ENCODE assay signal across 8 mouse cellular contexts in genomic region chr13:55536194-55537175, GRCm38 (mm10). TPM values are rescaled to one million over a fixed set of nuclear protein-coding genes. Genes with fewer than 3 reads are reported as not detected.
DNase-seq lines count a peak whose midpoint lies in the region; ATAC-seq and TF ChIP-seq lines count a peak whose summit lies in the region.

Gene Ddx41, minus strand, starts transcription at chr13:55536658.

- peak within 1 kb of the TSS; percentile 96 for H3K4me3 ChIP-seq in bone marrow macrophage, adult 2 months (ENCODE audit: insufficient read depth, low read length)
- H3K4me3 ChIP-seq in embryonic fibroblast, embryonic 13.5 days (ENCODE audit: insufficient read depth, low read length), result peak within 1 kb of the TSS; percentile 85
- peak within 1 kb of the TSS; percentile 82 for H3K4me3 ChIP-seq in kidney, embryonic 14.5 days (ENCODE audit: low read length)
- peak within 1 kb of the TSS; percentile 83 for H3K4me3 ChIP-seq in limb, embryonic 15.5 days

- 0 out of 2 replicates have a peak, but pooled peaks have one; percentile 15 for TF ChIP-seq POLR2A in bone marrow macrophage, adult 2 months (IDR thresholded peaks at IDR 0.05; ENCODE audit: borderline replicate concordance, low read depth, low read length)
- TF ChIP-seq POLR2A in embryonic fibroblast, embryonic 13.5 days (IDR thresholded peaks at IDR 0.05; ENCODE audit: low read depth, low read length), result peak; percentile 84

- peak within 1 kb of the TSS; percentile 95 for H3K4me2 ChIP-seq in kidney, embryonic 14.5 days (replicated peaks; ENCODE audit: low read depth, low read length)
- H3K4me2 ChIP-seq in limb, embryonic 15.5 days, result peak within 1 kb of the TSS; percentile 91

- H3K27ac ChIP-seq in bone marrow macrophage, adult 2 months (ENCODE audit: insufficient read depth, low read depth, low read length), result no peak within 1 kb of the TSS; the same call in 1 of the 2 replicates
- H3K27ac ChIP-seq in embryonic fibroblast, embryonic 13.5 days (ENCODE audit: insufficient read depth, low read length), result no peak within 1 kb of the TSS
- no peak within 1 kb of the TSS for H3K27ac ChIP-seq in kidney, embryonic 14.5 days (ENCODE audit: low read depth, low read length)
- H3K27ac ChIP-seq in limb, embryonic 15.5 days, result peak within 1 kb of the TSS; percentile 72

- WGBS in kidney, embryonic 14.5 days, result 2% methylated on average over 70 of the region's 70 CpGs
- WGBS in limb, embryonic 15.5 days, result under 1% methylated on average over 70 of the region's 70 CpGs

- peaks cover 73% of the 10 kb centered on the region for H3K36me3 ChIP-seq in kidney, embryonic 14.5 days (ENCODE audit: control insufficient read depth, insufficient read depth, low read length)
- peaks cover 71% of the 10 kb centered on the region for H3K36me3 ChIP-seq in limb, embryonic 15.5 days

- peak; percentile 80 for TF ChIP-seq CTCF in bone marrow macrophage, adult 2 months (IDR thresholded peaks at IDR 0.05; ENCODE audit: low read depth, low read length)
- peak; percentile 89 for TF ChIP-seq CTCF in embryonic fibroblast, embryonic 13.5 days (IDR thresholded peaks at IDR 0.05; ENCODE audit: borderline replicate concordance, insufficient read depth, low read length)

- H3K27me3 ChIP-seq in kidney, embryonic 14.5 days (ENCODE audit: control insufficient read depth, insufficient read depth, low read length), result no peaks in the 10 kb centered on the region
- H3K27me3 ChIP-seq in limb, embryonic 15.5 days, result no peaks in the 10 kb centered on the region

- ATAC-seq in kidney, embryonic 14.5 days (ENCODE audit: low FRiP score, low TSS enrichment), result peak; percentile 98
- ATAC-seq in limb, embryonic 15.5 days (ENCODE audit: insufficient number of reproducible peaks, low FRiP score, low TSS enrichment, low read depth), result peak; percentile 96

- no peaks in the 10 kb centered on the region for H3K9me3 ChIP-seq in kidney, embryonic 14.5 days (ENCODE audit: control insufficient read depth, low read length)
- H3K9me3 ChIP-seq in limb, embryonic 15.5 days, result no peaks in the 10 kb centered on the region

- H3K9ac ChIP-seq in kidney, embryonic 14.5 days (ENCODE audit: low read depth, low read length), result peak within 1 kb of the TSS; percentile 72
- peak within 1 kb of the TSS; percentile 87 for H3K9ac ChIP-seq in limb, embryonic 15.5 days

- DNase-seq in A20 (ENCODE audit: low read depth, low spot score), result peak; percentile 100
- peak; percentile 100 for DNase-seq in heart, adult 9 months (ENCODE audit: low spot score in 2 of 2)
- DNase-seq in monocyte, adult 2 months (ENCODE audit: low read depth in 1 of 2, low spot score in 2 of 2), result peak; percentile 98
- DNase-seq in spleen, postnatal 36 days (ENCODE audit: low spot score in 2 of 2), result peak; percentile 98 to 99

- H3K4me1 ChIP-seq in bone marrow macrophage, adult 2 months (ENCODE audit: control insufficient read depth, insufficient read depth, low read length), result peaks cover 8% of the 10 kb centered on the region; the same call in 1 of the 2 replicates
- H3K4me1 ChIP-seq in embryonic fibroblast, embryonic 13.5 days (ENCODE audit: control insufficient read depth, insufficient read depth, low read length), result no peaks in the 10 kb centered on the region
- peaks cover 10% of the 10 kb centered on the region for H3K4me1 ChIP-seq in kidney, embryonic 14.5 days (ENCODE audit: control insufficient read depth, insufficient read depth, low read length)
- peaks cover 15% of the 10 kb centered on the region for H3K4me1 ChIP-seq in limb, embryonic 15.5 days

RNA-seq across cellular contexts. Expression of gene Ddx41, which starts in this region (rescaled TPM):
- 39.1 and 39.8 TPM in 2 replicates for polyA plus RNA-seq in bone marrow macrophage, adult 2 months (2012; ENCODE audit: insufficient read depth, insufficient read length, missing spikeins)
- 23.9 and 26.2 TPM in 2 replicates for polyA plus RNA-seq in embryonic fibroblast, embryonic 13.5 days (2011; ENCODE audit: insufficient read length, low read depth, missing spikeins)
- 94.1 and 94.7 TPM in 2 replicates for polyA plus RNA-seq in kidney, embryonic 14.5 days (2014; fragmentation: Nextera tagmentation; extraction: Ambion mirVana)
- 56.1 and 56.7 TPM in 2 replicates for polyA plus RNA-seq in limb, embryonic 15.5 days (2015; fragmentation: Nextera tagmentation; extraction: Ambion mirVana)
